Mouse (Mus musculus) kidney, adult 2 months (tissue): ENCODE measurements around the gene Zfp746. TPM values are rescaled to one million over a fixed set of nuclear protein-coding genes. Genes with fewer than 3 reads are reported as not detected.

Source experiments
- DNase-seq: peaks from one replicate; pipeline ENCODE4 v3.0.0; 2021
- H3K27ac ChIP-seq: fragments of 200-500 bp; 2 replicates; pipeline ENCODE4 v1.5.1; 2012; ENCODE audit warnings: low read depth, low read length, control low read depth, inconsistent platforms; ENCODE audit not compliant: insufficient read depth
- H3K27me3 ChIP-seq: fragments of 200-500 bp; replicated peaks from 2 replicates; pipeline ENCODE4 v1.6.1; 2012; ENCODE audit warnings: mild to moderate bottlenecking, moderate library complexity, low read length, inconsistent platforms; ENCODE audit not compliant: control insufficient read depth, insufficient read depth
- H3K36me3 ChIP-seq: fragments of 200-500 bp; 2 replicates; pipeline ENCODE4 v1.6.1; 2012; ENCODE audit warnings: mild to moderate bottlenecking, moderate library complexity, low read length, inconsistent platforms; ENCODE audit not compliant: control insufficient read depth, insufficient read depth
- H3K4me1 ChIP-seq: fragments of 200-500 bp; 2 replicates; pipeline ENCODE4 v1.6.1; 2011; ENCODE audit warnings: low read length; ENCODE audit not compliant: control insufficient read depth, insufficient read depth
- H3K4me3 ChIP-seq: fragments of 200-500 bp; 2 replicates; pipeline ENCODE4 v1.5.1; 2011; ENCODE audit warnings: mild to moderate bottlenecking, low read depth, low read length, control low read depth; ENCODE audit not compliant: insufficient read depth
- CTCF ChIP-seq: fragments of 200-500 bp; conservative IDR thresholded peaks from 2 replicates; pipeline ENCODE4 v1.5.1; 2011; ENCODE audit warnings: low read depth, mild to moderate bottlenecking, control low read depth, low read length, moderate library complexity, mixed read lengths; ENCODE audit not compliant: insufficient read depth, insufficient read length
- POLR2A ChIP-seq: fragments of 200-500 bp; IDR thresholded peaks from one replicate; pipeline ENCODE4 v1.6.1; 2011; ENCODE audit warnings: low read depth, low read length, control low read depth
- WGBS: fragments of 180-500 bp; shearing (Covaris S2); methylation state at CpG from one replicate; pipeline ENCODE4 v1.1.7; 2018; 5-methylcytosine and 5-hydroxymethylcytosine counted together
- polyA plus RNA-seq: library from polyadenylated mRNA; depleted of rRNA; stranded (reverse); fragments of >200 nt; gene quantifications from 2 replicates; pipeline ENCODE4 v1.2.3, GENCODE M21; 2012; rRNA removed

Zfp746 gene
- polyA plus RNA-seq, 1 experiment: 14.8 TPM

DNA sequence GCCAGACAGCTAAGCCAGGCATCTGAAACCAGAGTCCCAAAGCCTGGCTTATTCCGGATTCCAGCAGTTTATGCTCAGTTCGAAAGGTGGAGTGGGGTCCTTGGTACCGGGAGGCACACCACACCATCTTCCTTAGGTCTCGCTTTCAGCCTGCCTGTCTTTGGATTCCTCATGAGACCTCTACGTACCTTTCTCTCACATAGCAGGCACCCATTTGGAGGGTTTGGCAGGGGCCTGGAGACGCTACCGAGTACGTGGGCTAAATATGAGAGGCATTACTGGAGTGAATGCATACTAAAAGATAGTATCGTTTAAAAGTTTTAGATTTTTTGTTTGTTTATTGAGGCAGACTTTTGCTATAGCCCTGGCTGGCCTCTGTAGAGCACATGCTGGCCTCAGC lies 69.6 kb downstream of the Zfp746 start:
- DNase-seq: no peak
- TF ChIP-seq POLR2A: no peak
- no peak for TF ChIP-seq CTCF
- Histone ChIP-seq H3K4me3 (no peak overlapping the region), H3K27ac (no peak overlapping the region), H3K36me3 (no peaks in the 10 kb centered on the region), H3K4me1 (no peaks in the 10 kb centered on the region), H3K27me3 (no peaks in the 10 kb centered on the region)
- 93% methylated on average over 9 of the region's 9 CpGs for WGBS

DNA sequence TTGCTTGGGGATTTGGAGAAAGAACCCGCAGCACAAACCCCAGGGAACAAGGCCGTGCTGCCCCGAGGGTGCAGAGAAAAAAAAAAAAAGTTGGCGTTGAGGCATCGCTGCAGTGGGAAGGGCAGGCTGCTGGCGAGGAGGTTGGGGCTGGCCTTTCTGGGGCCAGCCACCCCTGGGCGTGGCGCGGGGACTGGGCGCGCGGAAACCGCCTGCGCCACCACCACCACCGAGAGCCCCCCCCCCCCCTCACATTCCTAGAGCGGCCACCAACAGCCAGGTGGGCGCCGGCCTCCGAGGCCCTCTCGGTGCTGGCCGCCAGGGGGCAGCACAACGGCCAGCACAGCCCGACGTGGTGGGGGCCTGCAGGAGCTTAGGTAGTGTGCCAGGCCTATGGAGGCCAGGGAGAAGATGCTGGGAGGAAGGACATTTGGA lies 70.3 kb downstream of the Zfp746 start:
- peak; percentile 76 for DNase-seq
- Histone ChIP-seq H3K4me3 (peak overlapping the region; percentile 34), H3K27ac (no peak overlapping the region), H3K27me3 (no peaks in the 10 kb centered on the region), H3K36me3 (no peaks in the 10 kb centered on the region), H3K4me1 (no peaks in the 10 kb centered on the region)
- TF ChIP-seq POLR2A (no peak), CTCF (peak; percentile 59)
- under 1% methylated on average over 24 of the region's 24 CpGs for WGBS

Other genes with a start within 250 kb of the Zfp746 start
- gene Zfp282, start 209.4 kb downstream of the Zfp746 start, polyA plus RNA-seq: 6.2 and 7.0 TPM in 2 replicates
- 8.1 and 8.5 TPM in 2 replicates for gene Zfp212, start 166.1 kb downstream of the Zfp746 start, polyA plus RNA-seq
- gene Zfp956, start 133.2 kb downstream of the Zfp746 start, polyA plus RNA-seq: 6.7 and 9.4 TPM in 2 replicates
- 16.8 and 19.3 TPM in 2 replicates for gene Zfp777, start 37.7 kb downstream of the Zfp746 start, polyA plus RNA-seq